Mouse (Mus musculus) granulocyte monocyte progenitor cell, adult 5-6 weeks (primary cell): ENCODE data around the gene Ktn1. TPM values are rescaled to one million over a fixed set of nuclear protein-coding genes. Genes with fewer than 3 reads are reported as not detected.

Experiments used
- ATAC-seq: replicated peaks from 2 replicates; pipeline ENCODE4 v1.8.0; 2016; ENCODE audit warnings: mild to moderate bottlenecking, moderate TSS enrichment, inconsistent platforms; ENCODE audit not compliant: poor library complexity, severe bottlenecking
- total RNA-seq, 2 experiments: library from RNA; stranded (forward) in 1 of 2; stranded (reverse) in 1 of 2; fragments of 200-712, 200-1000 nt in 1 of 2; fragments of >200 nt in 1 of 2; fragmentation: Nextera tagmentation in 1 of 2; gene quantifications; 2 replicates each; pipeline ENCODE4 v1.2.3; 2014 to 2017

Gene Ktn1
- total RNA-seq, 2 experiments from 2014 or later: 19.8 to 33.9 TPM

GRCm38 (mm10) chr14:47663844-47664469, 15.7 kb downstream of the Ktn1 start:
- no peak; the same call in 1 of the 2 replicates for ATAC-seq

- ATAC-seq: no peak
Measured at GRCm38 (mm10) chr14:47664470-47664864, 16.2 kb downstream of the Ktn1 start.

GRCm38 (mm10) chr14:47665061-47665778, 17.0 kb downstream of the Ktn1 start:
- no peak for ATAC-seq

- ATAC-seq: no peak
Measured at GRCm38 (mm10) chr14:47668096-47668495, 19.8 kb downstream of the Ktn1 start.

GRCm38 (mm10) chr14:47682886-47683285, 34.6 kb downstream of the Ktn1 start:
- no peak for ATAC-seq

- ATAC-seq: no peak
Measured at GRCm38 (mm10) chr14:47684579-47684978, 36.3 kb downstream of the Ktn1 start.

- no peak for ATAC-seq
Measured at GRCm38 (mm10) chr14:47699126-47699525, 50.9 kb downstream of the Ktn1 start.

- ATAC-seq: no peak
Measured at GRCm38 (mm10) chr14:47709546-47709945, 61.3 kb downstream of the Ktn1 start.

- no peak for ATAC-seq
Measured at GRCm38 (mm10) chr14:47715771-47716170, 67.5 kb downstream of the Ktn1 start.

- no peak for ATAC-seq
Measured at GRCm38 (mm10) chr14:47717916-47718606, 69.8 kb downstream of the Ktn1 start.

- ATAC-seq: no peak
Measured at GRCm38 (mm10) chr14:47720023-47720422, 71.8 kb downstream of the Ktn1 start.

- ATAC-seq: no peak
Measured at GRCm38 (mm10) chr14:47723035-47723434, 74.8 kb downstream of the Ktn1 start.

GRCm38 (mm10) chr14:47728594-47728993, 80.3 kb downstream of the Ktn1 start:
- no peak for ATAC-seq

GRCm38 (mm10) chr14:47735354-47735753, 87.1 kb downstream of the Ktn1 start:
- peak; percentile 97 for ATAC-seq

GRCm38 (mm10) chr14:47736471-47736870, 88.2 kb downstream of the Ktn1 start:
- ATAC-seq: no peak

GRCm38 (mm10) chr14:47740316-47740996, 92.2 kb downstream of the Ktn1 start:
- ATAC-seq: no peak

- no peak for ATAC-seq
Measured at GRCm38 (mm10) chr14:47741046-47741445, 92.8 kb downstream of the Ktn1 start.

- no peak for ATAC-seq
Measured at GRCm38 (mm10) chr14:47742674-47743073, 94.4 kb downstream of the Ktn1 start.

- ATAC-seq: no peak
Measured at GRCm38 (mm10) chr14:47745086-47745485, 96.8 kb downstream of the Ktn1 start.

GRCm38 (mm10) chr14:47747536-47747935, 99.3 kb downstream of the Ktn1 start:
- no peak for ATAC-seq

GRCm38 (mm10) chr14:47748714-47749113, 100.5 kb downstream of the Ktn1 start:
- no peak for ATAC-seq
